Mouse (Mus musculus) liver, embryonic 15.5 days (tissue): ENCODE results near the gene Tnfaip8l3. TPM values are rescaled to one million over a fixed set of nuclear protein-coding genes. Genes with fewer than 3 reads are reported as not detected.

Source experiments
- ATAC-seq: fragments of 200-750 bp; cut with Nextera tagmentation; 2 replicates; pipeline ENCODE4 v1.8.0; 2017; ENCODE audit warnings: moderate number of reproducible peaks, mild to moderate bottlenecking, moderate library complexity; ENCODE audit not compliant: insufficient read depth
- H3K27ac ChIP-seq: fragments of 300-500 bp; sonication (generic); replicated peaks from 2 replicates; pipeline ENCODE4 v1.5.1; 2015; ENCODE audit warnings: mild to moderate bottlenecking, inconsistent platforms
- H3K27me3 ChIP-seq: fragments of 300-500 bp; sonication (generic); 2 replicates; pipeline ENCODE4 v1.6.1; 2015; ENCODE audit warnings: mild to moderate bottlenecking, inconsistent platforms
- H3K36me3 ChIP-seq: fragments of 300-500 bp; sonication (generic); replicated peaks from 2 replicates; pipeline ENCODE4 v1.6.1; 2015; ENCODE audit warnings: moderate library complexity, mild to moderate bottlenecking, inconsistent platforms
- H3K4me1 ChIP-seq: fragments of 300-500 bp; sonication (generic); replicated peaks from 2 replicates; pipeline ENCODE4 v1.6.1; 2015; ENCODE audit warnings: inconsistent platforms
- H3K4me2 ChIP-seq: fragments of 300-500 bp; sonication (generic); 2 replicates; pipeline ENCODE4 v1.6.1; 2015; ENCODE audit warnings: moderate library complexity, mild to moderate bottlenecking, inconsistent platforms
- H3K4me3 ChIP-seq: fragments of 300-500 bp; sonication (generic); replicated peaks from 2 replicates; pipeline ENCODE4 v1.5.1; 2015; ENCODE audit warnings: mild to moderate bottlenecking, inconsistent platforms
- H3K9ac ChIP-seq: fragments of 300-500 bp; sonication (generic); 2 replicates; pipeline ENCODE4 v1.6.1; 2015; ENCODE audit warnings: moderate library complexity, mild to moderate bottlenecking, inconsistent platforms
- H3K9me3 ChIP-seq: fragments of 300-500 bp; sonication (generic); replicated peaks from 2 replicates; pipeline ENCODE4 v1.6.1; 2016; ENCODE audit warnings: inconsistent platforms
- WGBS: fragments of 180-500 bp; shearing (Covaris S2); methylation state at CpG from one replicate; pipeline ENCODE4 v1.1.7; 2015; ENCODE audit warnings: mixed read lengths; ENCODE audit not compliant: insufficient replicate concordance; 5-methylcytosine and 5-hydroxymethylcytosine counted together
- polyA plus RNA-seq: library from polyadenylated mRNA; unstranded; fragments of >200 nt; fragmentation: Nextera tagmentation; extraction: Ambion mirVana; gene quantifications from 2 replicates; pipeline ENCODE4 v1.2.1, GENCODE M21; 2015

Gene Tnfaip8l3
- polyA plus RNA-seq, 1 experiment from 2014 or later: 0.22 TPM

GRCm38 (mm10) chr9:53990921-53991320 lies 77.3 kb downstream of the Tnfaip8l3 start:
- ATAC-seq: no peak
- WGBS: 3% methylated on average over 3 of the region's 3 CpGs
- no peak overlapping the region for H3K9ac ChIP-seq
- H3K27ac ChIP-seq: no peak overlapping the region
- H3K36me3 ChIP-seq: no peaks in the 10 kb centered on the region
- no peaks in the 10 kb centered on the region for H3K9me3 ChIP-seq
- H3K4me3 ChIP-seq: no peak overlapping the region
- H3K4me1 ChIP-seq: no peaks in the 10 kb centered on the region
- H3K4me2 ChIP-seq: no peak overlapping the region
- H3K27me3 ChIP-seq: no peaks in the 10 kb centered on the region

GRCm38 (mm10) chr9:53986972-53987371 lies 81.2 kb downstream of the Tnfaip8l3 start:
- H3K36me3 ChIP-seq: no peaks in the 10 kb centered on the region
- no peak overlapping the region for H3K9ac ChIP-seq
- no peak overlapping the region for H3K4me3 ChIP-seq
- WGBS: 20% methylated on average over 3 of the region's 3 CpGs
- no peak overlapping the region for H3K4me2 ChIP-seq
- ATAC-seq: no peak
- H3K4me1 ChIP-seq: no peaks in the 10 kb centered on the region
- no peak overlapping the region for H3K27ac ChIP-seq
- H3K9me3 ChIP-seq: no peaks in the 10 kb centered on the region
- H3K27me3 ChIP-seq: no peaks in the 10 kb centered on the region

- no peak for ATAC-seq
- Histone ChIP-seq H3K9me3 (no peaks in the 10 kb centered on the region), H3K27me3 (no peaks in the 10 kb centered on the region), H3K4me2 (no peak overlapping the region), H3K9ac (no peak overlapping the region), H3K4me3 (no peak overlapping the region), H3K27ac (no peak overlapping the region), H3K4me1 (no peaks in the 10 kb centered on the region), H3K36me3 (no peaks in the 10 kb centered on the region)
- 26% methylated on average over 9 of the region's 9 CpGs for WGBS
These were observed 83.3 kb downstream of the Tnfaip8l3 start for GRCm38 (mm10) chr9:53984868-53985267.

GRCm38 (mm10) chr9:53975122-53975518 lies 93.1 kb downstream of the Tnfaip8l3 start, which contains the start of gene Elmod1:
Gene Elmod1, minus strand, starts transcription at chr9:53975301.
- no peaks in the 10 kb centered on the region for H3K4me1 ChIP-seq
- no peak within 1 kb of the TSS for H3K9ac ChIP-seq
- H3K4me2 ChIP-seq: peak within 1 kb of the TSS; percentile 53
- H3K36me3 ChIP-seq: no peaks in the 10 kb centered on the region
- ATAC-seq: no peak
- peak within 1 kb of the TSS; percentile 15; the same call in 1 of the 2 replicates for H3K4me3 ChIP-seq
- H3K27ac ChIP-seq: no peak within 1 kb of the TSS
- no peaks in the 10 kb centered on the region for H3K9me3 ChIP-seq
- peaks cover 42% of the 10 kb centered on the region for H3K27me3 ChIP-seq
- WGBS: 1% methylated on average over 36 of the region's 36 CpGs

GRCm38 (mm10) chr9:53974328-53975121 lies 93.7 kb downstream of the Tnfaip8l3 start:
- Histone ChIP-seq H3K4me1 (no peaks in the 10 kb centered on the region), H3K4me2 (peak overlapping the region; percentile 53), H3K27ac (no peak overlapping the region), H3K9ac (no peak overlapping the region), H3K36me3 (no peaks in the 10 kb centered on the region), H3K4me3 (peak overlapping the region; percentile 15; the same call in 1 of the 2 replicates), H3K27me3 (peaks cover 42% of the 10 kb centered on the region), H3K9me3 (no peaks in the 10 kb centered on the region)
- 1% methylated on average over 42 of the region's 42 CpGs for WGBS
- ATAC-seq: no peak

GRCm38 (mm10) chr9:53973929-53974327 lies 94.3 kb downstream of the Tnfaip8l3 start:
- Histone ChIP-seq H3K4me1 (no peaks in the 10 kb centered on the region), H3K27ac (no peak overlapping the region)

More at GRCm38 (mm10) chr9:53973929-53974327, 94.3 kb downstream of the Tnfaip8l3 start:
- WGBS: 22% methylated on average over 13 of the region's 13 CpGs
- Histone ChIP-seq H3K4me3 (no peak overlapping the region), H3K4me2 (no peak overlapping the region), H3K9me3 (no peaks in the 10 kb centered on the region), H3K27me3 (peaks cover 42% of the 10 kb centered on the region), H3K36me3 (no peaks in the 10 kb centered on the region), H3K9ac (no peak overlapping the region)
- ATAC-seq: no peak

Other genes starting within 250 kb of the Tnfaip8l3 start
- 6.8 and 12.8 TPM in 2 replicates for gene Sln, start 218.2 kb downstream of the Tnfaip8l3 start, polyA plus RNA-seq
- not detected in 2 replicates for gene Elmod1, start 93.1 kb downstream of the Tnfaip8l3 start, polyA plus RNA-seq
- not detected in 2 replicates for gene Cyp19a1, start 199.7 kb upstream of the Tnfaip8l3 start, polyA plus RNA-seq
- gene Gldn, start 218.1 kb upstream of the Tnfaip8l3 start, polyA plus RNA-seq: not detected in 2 replicates